Mouse (Mus musculus): ENCODE measurements around the gene Alk.

- TF ChIP-seq CTCF (IDR thresholded peaks at IDR 0.05; ENCODE audit: low read depth): no peak
- no peak for TF ChIP-seq EP300 (IDR thresholded peaks at IDR 0.05; ENCODE audit: low read depth)
These were observed 109.0 kb downstream of the Alk start for GRCm38 (mm10) chr17:72495395-72495794.

All from liver, embryonic 14.5 days (tissue).